Mouse (Mus musculus): ENCODE measurements at regions not wholly inside any gene's neighbourhood (a gene's known extent, or its start where the extent isn't known, plus 50 kb on each side); places are given as distances from the start of the nearest gene placed in this dataset.

- no peak for DNase-seq
Measured at GRCm38 (mm10) chr10:99375101-99375500, 112.1 kb downstream of the Dusp6 start.

DNA sequence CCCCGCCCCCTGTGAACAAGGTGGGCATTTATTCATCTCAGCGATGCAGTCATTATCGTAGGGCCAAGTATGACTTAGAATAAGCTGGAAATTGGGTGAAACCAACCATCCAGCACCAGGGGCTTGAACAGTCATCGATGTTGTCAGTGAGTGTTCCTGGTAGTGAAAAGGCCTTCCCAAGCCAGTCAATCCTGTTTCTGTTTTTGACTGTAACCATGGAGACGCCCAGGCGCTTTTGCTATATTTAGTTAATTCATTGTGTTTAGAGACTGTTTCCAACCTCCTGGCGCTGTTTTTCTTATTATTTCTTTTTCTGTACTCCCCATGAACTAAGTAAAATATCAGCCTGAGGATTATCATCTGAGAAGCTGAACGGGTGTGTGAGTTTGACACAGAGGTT lies 113.4 kb downstream of the Dusp6 start:
- no peak for DNase-seq

- DNase-seq, result no peak
Measured at GRCm38 (mm10) chr10:99377548-99377947, 114.5 kb downstream of the Dusp6 start.

GRCm38 (mm10) chr10:99379156-99379555 lies 116.1 kb downstream of the Dusp6 start:
- DNase-seq, result no peak

DNA sequence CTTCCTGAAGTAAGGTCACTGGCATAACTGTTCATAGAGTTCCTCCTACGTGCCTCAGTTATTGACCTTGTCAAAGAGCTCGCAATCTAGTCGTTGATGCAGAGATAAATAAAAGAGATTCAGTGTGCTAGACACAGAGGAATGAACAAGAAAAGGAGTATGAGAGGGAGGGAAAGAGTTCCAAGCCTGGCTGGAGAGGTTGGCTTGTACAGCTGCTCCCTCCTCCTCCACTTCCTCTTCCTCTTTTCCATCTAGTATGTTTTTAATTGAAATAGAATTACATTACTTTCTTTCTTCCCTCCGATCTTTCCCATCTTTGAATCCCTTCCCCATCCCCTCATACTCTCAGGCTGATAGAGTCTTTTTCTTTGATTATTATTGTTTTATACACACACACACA lies 117.1 kb downstream of the Dusp6 start:
- no peak for DNase-seq

GRCm38 (mm10) chr10:99383028-99383427 lies 120.0 kb downstream of the Dusp6 start:
- no peak for DNase-seq

DNA sequence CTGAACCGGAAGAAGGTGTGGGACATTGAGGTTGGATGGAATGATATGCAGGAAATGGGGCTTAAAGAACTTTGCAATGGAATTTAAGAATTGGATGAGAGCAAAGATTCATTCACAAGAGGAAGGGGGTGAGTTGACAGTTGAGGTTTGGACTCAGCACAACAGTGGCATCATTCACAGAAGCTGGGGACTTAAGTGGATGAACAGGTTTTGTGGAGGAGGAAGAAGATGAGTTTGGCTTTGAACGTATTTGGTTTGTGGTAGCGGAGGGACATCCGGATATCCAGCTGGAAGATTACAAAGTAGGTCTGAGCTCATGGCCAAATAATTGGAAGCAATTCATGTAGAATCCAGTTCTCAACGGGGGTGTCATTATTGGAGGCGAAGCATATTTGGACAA lies 121.3 kb downstream of the Dusp6 start:
- no peak for DNase-seq

DNA sequence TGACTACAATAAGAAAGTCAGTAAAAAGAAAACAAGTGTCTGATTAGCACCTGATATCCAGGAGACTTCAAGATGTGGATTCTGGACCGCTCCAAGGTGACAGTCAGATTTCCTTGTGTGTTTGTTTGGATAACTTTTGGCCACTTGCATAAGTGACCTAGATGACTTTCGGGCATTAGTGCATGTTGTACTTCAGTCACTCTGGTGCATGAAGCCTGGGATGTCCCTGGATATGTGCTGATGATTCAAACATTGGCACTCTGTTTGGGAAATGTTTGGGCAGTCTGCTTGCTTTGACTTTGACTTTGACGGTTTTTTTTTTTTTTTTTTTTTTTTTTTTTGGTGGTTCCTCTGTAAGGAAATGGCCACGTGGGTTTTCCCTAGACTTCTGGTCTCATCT lies 121.8 kb downstream of the Dusp6 start:
- DNase-seq, result no peak

DNA sequence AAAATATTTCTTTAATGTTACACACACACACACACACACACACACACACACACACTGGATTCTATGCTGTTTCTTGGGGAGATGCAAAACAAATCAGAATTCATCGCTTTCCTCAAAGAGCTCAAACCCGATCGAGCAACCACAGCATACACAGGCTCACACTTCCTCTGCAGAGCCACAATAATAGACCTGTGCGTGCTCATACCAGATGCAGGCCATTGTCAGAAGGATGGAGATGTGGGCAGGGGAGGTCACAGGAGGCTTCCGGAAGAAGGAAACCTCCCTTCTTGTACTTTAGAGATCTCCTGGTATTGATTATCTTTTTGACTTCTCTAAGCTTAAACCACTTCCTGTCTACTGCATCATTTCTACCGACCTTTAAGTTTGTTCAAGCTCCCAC lies 122.8 kb downstream of the Dusp6 start:
- no peak for DNase-seq

DNA sequence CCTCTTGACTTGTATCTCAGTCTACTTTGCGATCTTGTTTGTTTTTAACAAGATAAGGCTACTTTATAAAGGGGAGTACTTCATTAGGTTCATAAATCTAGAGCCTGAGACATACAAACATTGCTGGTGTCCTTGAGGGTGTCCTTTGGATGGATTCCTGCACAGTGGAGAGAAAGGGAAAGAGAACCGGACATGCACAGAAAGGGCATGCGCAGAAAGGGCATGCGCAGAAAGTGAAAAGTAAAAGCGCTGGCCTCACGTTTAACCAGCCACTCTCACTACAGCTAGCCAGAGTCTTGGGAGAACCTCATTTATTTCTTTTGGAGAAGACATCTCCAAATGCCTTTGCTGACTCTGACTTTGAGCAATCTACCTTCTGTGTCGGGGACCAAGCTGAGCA lies 125.5 kb downstream of the Dusp6 start:
- DNase-seq, result no peak

GRCm38 (mm10) chr10:99388986-99389385 lies 126.0 kb downstream of the Dusp6 start:
- no peak for DNase-seq

- no peak for DNase-seq
Measured at GRCm38 (mm10) chr10:99390609-99391183, 127.7 kb downstream of the Dusp6 start.

- no peak for DNase-seq
Measured at GRCm38 (mm10) chr10:99391725-99392124, 128.7 kb downstream of the Dusp6 start.

GRCm38 (mm10) chr10:99392979-99393378 lies 129.9 kb downstream of the Dusp6 start:
- DNase-seq, result no peak

GRCm38 (mm10) chr10:99393523-99393922 lies 130.5 kb downstream of the Dusp6 start:
- DNase-seq, result peak; percentile 59

DNA sequence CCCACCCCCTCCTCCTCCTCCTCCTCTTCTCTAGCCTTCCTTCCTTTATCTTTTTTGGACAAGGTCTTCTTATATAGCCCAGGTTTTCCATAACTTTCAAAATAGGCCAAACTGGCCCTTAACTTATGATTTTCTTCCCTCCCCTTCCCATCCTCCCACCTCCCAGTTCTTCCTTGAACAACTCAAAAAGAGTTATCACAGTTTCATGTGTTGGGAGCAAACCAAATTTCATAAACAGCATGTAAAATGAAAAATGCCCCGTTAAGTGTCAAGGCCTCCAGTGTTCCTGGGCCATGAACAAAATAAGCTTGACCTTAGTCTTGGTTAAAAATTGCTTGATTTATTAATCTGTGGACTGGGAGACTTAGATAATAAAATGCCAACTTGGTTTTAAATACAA lies 132.4 kb downstream of the Dusp6 start:
- DNase-seq, result no peak

GRCm38 (mm10) chr10:99396630-99397029 lies 133.6 kb downstream of the Dusp6 start:
- peak; percentile 75 for DNase-seq

DNA sequence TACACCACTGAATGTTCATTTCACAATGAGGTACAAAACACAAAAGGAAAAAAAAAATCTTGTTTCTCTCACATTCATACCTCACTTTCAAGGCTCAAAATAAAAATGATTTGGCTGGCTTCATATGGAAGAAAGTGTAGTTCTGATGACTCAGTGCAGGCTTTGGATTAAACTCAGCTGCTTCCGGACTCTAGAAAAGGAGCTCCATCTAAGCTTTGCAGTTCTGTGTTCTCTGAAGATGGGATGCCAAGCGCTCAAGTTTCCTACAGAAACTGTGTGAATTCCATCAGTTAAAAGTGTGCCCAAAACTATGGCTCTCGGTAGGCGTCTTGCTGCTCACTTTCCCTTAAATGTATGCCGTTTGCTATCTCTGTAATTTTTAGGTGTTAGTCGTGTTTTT lies 137.0 kb downstream of the Dusp6 start:
- peak; percentile 79 for DNase-seq

DNA sequence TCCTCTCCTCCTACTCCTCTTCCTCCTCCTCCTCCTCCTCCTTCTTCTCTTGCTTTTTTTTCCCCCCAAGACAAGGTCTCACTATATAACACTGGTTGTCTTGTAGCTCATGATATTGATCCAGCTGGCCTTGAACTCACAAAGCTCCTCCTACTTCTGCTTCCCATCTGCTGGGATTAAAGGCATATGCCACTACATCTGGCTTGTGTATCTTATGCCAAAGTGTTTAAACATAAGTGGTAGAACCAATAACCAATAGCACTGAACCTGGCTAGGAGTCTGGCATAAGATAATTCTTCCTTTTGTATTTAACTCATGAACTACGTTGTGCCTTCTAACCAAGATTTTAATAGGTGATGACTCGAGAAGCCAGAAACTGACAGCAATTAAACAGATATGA lies 143.7 kb downstream of the Dusp6 start:
- no peak for DNase-seq

GRCm38 (mm10) chr10:99408786-99409185 lies 145.8 kb downstream of the Dusp6 start:
- DNase-seq, result no peak

DNA sequence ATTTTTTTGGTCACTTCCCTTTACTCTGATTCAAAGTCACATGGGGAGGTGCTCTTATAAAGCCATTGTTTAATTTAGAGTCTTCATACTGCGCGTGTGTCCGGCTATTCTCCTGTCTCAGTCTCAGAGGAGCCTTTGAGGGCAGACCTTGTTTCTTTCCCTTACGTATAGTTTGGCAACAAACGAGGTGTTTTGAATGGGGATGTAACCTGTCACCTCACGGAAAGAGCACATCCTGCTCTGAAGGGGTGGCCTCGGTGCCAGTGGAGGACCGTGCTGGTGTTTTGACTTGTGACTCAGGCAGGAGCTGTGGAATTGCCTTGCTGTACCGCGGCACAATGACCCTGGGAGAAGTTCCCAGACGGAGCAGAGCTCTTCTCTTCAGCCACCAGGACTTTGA lies 146.7 kb downstream of the Dusp6 start:
- DNase-seq, result no peak

DNA sequence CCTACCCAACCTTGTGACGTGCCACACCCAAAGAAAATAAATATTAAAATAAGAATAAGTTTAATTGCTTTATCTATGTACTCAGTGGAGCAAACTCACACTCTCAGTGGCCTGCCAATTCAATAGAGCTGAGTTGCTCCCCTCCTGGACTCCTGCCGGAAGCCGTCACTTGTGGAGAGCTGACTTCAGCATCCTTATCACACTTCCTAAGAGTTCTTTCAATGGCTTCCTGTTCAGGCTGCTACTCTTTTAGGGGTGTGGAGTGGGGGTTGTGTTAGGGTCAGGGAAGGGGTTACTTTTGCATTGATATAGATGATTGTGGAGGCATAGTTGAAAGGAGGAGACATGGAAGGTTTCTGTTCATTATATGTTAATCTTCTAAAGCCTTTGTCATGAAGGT lies 147.7 kb downstream of the Dusp6 start:
- DNase-seq, result no peak

DNA sequence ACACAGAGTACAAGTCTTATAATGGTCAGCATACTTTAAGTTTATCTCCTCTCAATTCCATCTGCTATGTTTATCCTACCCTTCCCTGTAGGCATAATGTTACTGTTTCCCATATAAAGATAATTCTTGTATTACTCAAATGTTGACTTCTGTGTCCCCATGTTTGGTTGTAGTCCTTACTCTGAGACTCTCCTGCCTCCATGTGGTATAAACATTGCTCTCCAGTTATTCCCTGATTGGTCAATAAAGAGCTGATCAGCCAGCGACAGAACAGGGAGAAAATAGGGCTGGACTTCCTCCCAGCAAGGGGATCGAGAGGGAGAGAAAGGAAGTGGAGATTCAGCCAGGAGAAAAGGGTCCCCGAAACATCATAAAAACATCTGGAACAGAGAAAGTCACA lies 150.4 kb downstream of the Dusp6 start:
- DNase-seq, result no peak

GRCm38 (mm10) chr10:99416271-99416670 lies 153.2 kb downstream of the Dusp6 start:
- no peak for DNase-seq

DNA sequence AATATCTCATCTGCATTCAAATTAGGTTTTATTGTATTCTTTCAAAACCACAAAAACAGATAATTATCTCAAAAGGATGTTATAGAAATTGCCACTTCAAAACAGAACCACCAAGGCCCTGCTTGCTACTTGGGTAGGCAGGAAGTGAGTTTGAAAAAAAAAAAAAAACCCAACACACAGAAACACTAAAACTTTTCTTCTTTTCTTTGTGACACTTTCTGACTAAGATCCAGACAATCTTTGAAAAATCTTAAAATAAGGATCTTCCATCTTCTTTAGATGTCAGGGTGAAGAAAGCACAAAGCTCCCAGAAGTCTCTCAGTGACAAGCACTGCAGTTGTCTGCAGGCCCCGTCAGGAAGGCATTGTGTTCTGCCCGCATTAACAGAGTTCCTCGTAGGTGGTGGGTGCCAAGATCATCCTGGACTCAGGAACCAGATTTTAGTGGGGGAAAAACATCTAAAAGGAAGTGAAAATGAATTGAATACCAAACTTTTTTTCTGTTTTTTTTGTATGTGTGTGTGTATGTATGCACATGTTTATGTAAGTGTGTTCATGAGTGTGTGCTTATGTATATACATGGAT lies 154.0 kb downstream of the Dusp6 start:
- no peak for DNase-seq
